Mouse (Mus musculus) thymus, postnatal 4 days (tissue): ENCODE results near the gene Slc24a3.

Experiments
- DNase-seq: peaks from one replicate; pipeline ENCODE4 v3.0.0; 2021

Slc24a3 gene

DNA sequence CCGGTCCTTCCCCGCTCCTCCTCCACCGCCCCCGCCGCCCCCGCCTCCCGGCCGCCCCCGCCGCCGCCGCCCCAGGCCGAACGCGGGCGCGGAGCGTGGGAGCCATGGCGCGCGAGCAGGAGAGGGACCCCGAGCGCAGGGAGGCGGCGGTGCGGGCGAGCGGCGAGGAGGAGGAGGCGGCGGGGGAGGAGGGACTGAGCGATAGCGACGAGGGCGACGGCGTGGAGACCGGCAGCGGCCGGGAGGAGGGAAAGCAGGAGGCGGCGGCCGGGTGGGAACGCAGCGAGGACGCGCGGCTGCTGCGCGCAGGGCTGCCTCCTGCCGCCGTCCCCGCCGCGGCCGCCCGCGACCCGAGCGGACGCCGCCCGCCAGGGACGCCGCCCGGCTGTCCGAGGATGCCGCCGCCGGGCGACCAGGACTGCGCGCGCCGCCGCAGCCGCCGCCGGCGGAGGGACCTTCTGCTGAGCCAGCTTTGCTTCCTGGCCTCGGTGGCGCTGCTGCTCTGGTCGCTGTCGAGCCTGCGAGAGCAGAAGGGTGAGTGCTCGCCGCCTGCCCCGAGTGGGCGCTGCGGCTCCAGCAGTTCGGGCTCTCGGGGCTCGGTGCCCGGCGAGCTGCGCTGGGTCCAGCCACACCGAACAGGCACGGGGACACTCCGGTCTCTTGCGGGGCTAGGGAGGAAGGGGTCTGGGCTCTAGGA is at the start of gene Slc24a3:
Gene Slc24a3, plus strand, starts transcription at position 91 of the 697 bp plus-strand sequence.
- peak; percentile 65 for DNase-seq

- no peak for DNase-seq
Observed at GRCm38 (mm10) chr2:145117762-145118161, 49.8 kb upstream of the Slc24a3 start.

DNA sequence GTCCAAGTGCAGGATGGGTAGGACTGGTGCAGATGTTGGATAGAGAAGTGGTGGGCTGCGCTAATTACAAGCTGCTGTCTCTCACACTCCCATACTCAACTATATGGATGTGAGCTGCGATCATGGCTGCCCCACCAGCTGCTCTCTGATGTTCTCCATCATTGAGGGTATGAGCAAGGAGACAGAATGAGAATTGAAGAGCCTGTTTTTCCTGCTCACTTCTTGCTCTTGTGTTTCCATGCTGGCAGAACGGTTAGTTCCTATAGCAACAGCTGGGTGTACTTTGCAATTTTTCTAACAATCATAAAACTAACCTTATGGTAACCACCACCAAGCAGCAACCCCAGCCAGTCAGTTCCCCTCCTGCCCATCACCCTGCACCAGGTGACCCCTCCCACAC is 39.8 kb upstream of the Slc24a3 start:
- no peak for DNase-seq

- no peak for DNase-seq
Observed at GRCm38 (mm10) chr2:145136625-145137291, 30.8 kb upstream of the Slc24a3 start.

- DNase-seq: no peak
Observed at GRCm38 (mm10) chr2:145150407-145150806, 17.1 kb upstream of the Slc24a3 start.

- no peak for DNase-seq
Observed at GRCm38 (mm10) chr2:145150821-145151220, 16.7 kb upstream of the Slc24a3 start.

DNA sequence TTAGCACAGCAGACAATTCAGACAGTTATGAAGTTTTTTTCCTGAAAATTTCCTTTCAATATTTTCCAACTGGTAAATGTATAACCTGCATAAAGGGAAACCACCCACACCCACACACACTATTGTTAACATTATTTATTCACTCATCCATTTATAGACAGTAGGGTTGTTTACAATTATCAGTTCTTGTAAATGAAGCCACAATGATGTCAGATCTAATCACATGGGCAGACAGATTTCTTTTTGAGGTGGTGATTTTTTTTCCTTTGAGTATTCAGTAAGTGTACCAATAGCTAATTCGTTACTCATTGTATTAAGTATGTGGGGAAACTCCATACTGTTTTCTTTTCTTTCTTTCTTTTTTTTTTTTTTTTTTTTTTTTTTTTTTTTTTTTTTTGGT is 15.3 kb upstream of the Slc24a3 start:
- no peak for DNase-seq

- DNase-seq: no peak
Observed at GRCm38 (mm10) chr2:145158972-145159371, 8.6 kb upstream of the Slc24a3 start.

- DNase-seq: peak; percentile 85
Observed at GRCm38 (mm10) chr2:145161046-145161700, 6.4 kb upstream of the Slc24a3 start.

DNA sequence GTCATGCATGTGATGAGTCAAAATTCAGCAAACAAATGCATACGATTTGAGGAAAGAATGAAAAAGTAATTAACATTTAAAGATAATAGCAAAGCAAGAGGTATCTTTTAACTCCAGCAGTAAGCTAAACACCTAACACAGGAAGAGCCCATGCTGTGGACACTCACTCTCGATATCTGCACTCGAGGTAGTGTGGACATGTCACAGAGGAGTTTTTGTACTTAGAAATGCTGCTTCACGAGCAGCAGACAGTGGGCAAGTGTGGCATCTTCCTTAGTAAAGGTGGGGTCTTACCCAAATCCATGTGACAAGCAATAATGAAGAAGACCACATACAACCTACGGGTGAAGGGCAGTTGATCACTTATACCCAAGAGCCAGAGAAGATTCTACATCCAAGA is 3.5 kb upstream of the Slc24a3 start:
- DNase-seq: no peak

DNA sequence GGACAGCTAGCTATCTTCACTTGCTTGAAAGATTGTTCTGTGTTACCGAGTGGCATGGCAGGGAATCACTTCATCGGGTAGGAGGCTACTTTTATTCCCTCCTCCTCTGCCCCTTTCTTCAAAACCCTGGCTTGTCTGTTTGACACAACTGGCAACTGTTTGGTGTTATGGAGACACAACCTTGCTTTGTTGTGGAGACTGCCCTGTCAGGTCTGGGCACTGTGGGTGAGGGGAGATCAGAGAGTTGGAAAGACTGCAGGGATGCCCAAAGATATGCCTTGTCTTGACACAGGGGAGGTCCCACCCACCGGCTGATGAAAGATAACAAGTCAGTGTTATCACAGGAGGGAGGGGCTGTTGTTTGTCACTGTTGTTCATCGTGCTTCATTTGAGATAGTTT is 3.0 kb upstream of the Slc24a3 start:
- DNase-seq: no peak

GRCm38 (mm10) chr2:145165076-145165475 is 2.5 kb upstream of the Slc24a3 start:
- no peak for DNase-seq

DNA sequence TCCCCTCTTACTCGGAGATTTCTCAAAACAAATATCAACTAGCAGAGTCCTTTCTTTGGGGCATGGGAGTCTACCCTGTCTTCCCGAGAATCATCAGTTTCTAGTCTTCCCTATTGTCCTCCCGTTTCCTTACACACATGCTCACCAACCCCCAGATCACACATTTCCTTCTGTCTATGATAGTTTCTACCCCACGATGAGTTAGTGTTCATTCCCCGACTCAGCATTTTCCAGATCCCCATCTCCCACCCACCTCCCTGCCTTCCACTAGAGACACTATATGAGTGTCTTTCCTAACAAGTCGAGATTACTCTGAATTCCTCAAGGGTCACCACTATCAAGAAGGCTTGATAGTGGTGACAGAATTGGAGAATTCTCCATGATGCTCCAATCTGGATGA is 1.7 kb upstream of the Slc24a3 start:
- DNase-seq: no peak

- peak; percentile 47 for DNase-seq
Observed at GRCm38 (mm10) chr2:145167051-145167663, 397 bp upstream of the Slc24a3 start.

GRCm38 (mm10) chr2:145168405-145168971 is 934 bp downstream of the Slc24a3 start:
- DNase-seq: no peak

DNA sequence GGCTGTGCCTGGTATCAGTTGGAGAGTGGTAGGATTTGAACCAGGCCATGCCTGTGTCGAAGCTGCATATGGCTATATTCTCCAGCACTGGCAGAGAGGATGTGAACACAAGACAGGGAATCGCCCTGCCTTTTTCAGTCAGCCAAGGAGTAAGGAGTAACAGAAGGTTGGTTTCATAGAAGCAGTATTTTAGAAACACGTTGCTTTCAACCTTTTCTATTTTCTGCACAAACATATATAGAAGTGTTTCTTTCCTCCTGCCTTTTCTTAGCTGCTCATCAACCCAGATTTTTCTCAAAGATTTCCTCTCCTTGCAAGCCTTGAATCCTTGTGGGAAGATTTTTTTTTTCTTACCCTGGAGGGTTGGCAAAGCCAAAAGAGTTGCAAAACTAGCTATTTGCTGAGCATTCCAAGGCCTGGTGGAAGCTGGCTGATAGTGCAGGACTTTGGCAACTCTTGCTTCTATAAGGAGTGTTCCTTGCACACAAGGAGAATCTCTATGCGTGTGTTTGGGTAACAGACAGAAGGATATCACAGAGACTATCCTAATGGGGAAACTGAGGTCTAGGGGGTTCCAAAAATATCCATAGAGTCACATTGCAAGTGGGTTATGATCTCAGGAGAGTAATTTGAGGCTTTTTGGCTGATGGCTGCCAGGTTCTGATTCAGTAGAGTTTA is 5.6 kb downstream of the Slc24a3 start:
- DNase-seq: no peak

GRCm38 (mm10) chr2:145175036-145175435 is 7.5 kb downstream of the Slc24a3 start:
- no peak for DNase-seq

- DNase-seq: no peak
Observed at GRCm38 (mm10) chr2:145182410-145182809, 14.9 kb downstream of the Slc24a3 start.

GRCm38 (mm10) chr2:145188828-145189227 is 21.3 kb downstream of the Slc24a3 start:
- no peak for DNase-seq

- DNase-seq: no peak
Observed at GRCm38 (mm10) chr2:145196043-145196442, 28.5 kb downstream of the Slc24a3 start.

- DNase-seq: peak; percentile 7
Observed at GRCm38 (mm10) chr2:145196501-145197042, 29.0 kb downstream of the Slc24a3 start.

DNA sequence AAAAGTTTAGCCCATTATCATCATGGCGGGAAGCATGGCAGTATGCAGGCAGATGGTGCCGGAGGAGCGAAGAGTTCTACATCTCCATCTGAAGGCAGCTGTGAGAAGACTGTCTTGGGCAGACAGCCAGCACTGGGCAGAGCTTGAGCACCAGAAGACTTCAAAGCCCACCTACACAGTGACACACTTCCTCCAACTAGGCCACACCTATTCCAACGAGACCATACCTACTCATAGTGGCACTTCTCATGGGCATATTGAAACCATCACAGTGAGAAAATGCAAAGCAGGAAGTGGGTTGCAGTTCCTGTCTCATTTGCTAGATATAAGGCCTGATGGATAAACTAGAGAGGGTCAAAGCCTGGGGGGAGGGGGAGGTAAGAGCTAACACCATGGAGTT is 29.5 kb downstream of the Slc24a3 start:
- DNase-seq: peak; percentile 20
